Mouse (Mus musculus): Measurements from ENCODE around the gene Srsf10.

DNA sequence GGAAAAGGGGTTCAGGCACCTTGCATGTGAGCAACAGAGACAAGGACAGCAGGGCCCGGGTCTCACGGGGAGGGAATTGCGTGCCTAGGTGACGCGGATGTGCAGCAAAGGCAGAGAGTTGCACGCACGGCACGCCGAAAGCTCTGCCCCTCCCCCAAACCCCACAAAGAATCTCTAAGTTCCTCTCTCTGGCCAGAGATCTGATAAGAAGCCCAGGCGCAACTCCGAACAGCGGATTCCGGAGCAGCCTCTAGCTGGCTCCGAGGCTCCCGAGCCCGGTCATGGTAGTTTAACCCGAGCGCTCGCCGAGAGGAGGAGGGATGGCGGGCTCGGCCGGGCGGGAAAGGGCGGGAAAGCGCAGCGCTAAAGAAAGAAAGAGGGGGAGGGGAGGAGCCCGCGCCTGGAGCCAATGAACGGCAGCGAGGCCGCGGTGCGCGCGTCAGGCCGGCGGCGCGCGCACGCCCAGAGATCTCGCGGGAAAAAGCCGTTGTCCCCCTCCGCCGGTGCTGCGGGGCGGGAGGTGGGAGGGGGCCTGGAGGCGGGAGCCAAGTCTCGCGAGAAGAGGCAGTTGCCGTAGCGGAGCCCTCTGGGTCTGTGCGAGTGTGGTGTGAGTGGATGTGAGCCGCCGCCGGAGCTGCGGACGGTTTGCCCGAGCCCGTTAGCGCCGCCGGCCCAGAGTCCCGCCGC is at the start of gene Srsf10:
- no peak for TF ChIP-seq CTCF (conservative IDR thresholded peaks at IDR 0.05; ENCODE audit: low read length)
- no peak for TF ChIP-seq POU5F1 (IDR thresholded peaks at IDR 0.05; ENCODE audit: borderline replicate concordance, low read length)
- TF ChIP-seq NANOG (IDR thresholded peaks at IDR 0.05; ENCODE audit: borderline replicate concordance, low read length): no peak
